Mouse (Mus musculus): ENCODE measurements around the gene Tmem107.

The Tmem107 gene

DNA sequence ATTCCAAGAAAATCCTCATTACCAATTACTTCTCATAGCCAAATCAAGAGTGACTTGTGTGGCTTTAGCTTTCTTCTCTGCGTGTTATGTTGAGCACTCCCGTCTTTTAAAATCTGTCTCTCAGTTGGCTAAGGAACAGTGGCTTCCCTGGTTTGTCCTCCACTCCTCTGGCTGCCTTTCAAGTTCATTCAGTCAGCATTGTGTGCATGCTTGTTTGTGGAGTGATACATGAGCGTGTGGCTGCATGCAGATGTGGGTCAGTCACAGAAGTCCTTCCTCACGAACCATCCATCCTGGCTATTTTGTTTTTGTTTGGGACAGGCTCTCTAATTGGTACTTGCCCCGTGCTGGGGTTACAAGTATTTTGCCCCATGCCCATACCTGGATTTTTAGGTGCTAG, 6.0 kb downstream of the Tmem107 start:
- DNase-seq: no peak

DNA sequence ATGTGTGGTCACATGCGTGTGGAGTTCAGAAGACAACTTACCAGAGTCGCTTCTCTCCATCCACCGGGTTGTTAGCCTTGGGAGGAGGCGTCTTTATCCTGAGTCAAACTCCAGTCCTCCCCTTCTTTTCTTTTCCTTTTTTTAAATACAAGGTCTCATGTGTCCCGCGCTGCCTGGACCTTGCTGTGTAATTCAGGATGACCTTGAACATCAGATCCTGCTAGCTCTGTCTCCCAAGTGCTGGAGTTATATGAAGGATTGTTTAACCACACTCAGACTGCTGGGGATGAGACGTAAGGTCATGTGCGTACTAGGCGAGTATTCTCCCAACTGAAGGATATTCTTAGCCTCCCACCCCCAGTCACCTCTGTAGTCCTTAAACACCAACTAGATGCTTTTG, 6.7 kb downstream of the Tmem107 start:
- no peak for DNase-seq

DNA sequence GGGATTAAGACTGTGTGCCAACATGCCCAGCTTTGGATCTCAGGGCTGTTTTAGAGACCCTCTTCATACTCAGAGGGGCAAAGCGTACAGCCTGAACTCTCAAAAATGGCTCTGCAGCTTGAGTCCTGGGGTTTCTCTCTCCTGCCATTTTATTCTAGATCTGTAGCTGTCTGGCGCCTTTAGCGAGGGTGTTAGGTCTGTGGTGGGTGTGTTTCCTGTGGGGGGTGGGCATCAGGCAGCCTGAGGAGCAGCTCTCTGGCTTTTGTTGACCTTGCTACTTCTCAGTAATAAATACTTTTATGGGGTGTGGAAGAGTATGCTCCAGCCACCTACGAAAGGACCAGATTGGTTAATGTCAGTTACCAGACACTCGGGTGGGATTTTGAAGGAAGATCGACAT, 7.4 kb downstream of the Tmem107 start:
- DNase-seq: no peak

DNA sequence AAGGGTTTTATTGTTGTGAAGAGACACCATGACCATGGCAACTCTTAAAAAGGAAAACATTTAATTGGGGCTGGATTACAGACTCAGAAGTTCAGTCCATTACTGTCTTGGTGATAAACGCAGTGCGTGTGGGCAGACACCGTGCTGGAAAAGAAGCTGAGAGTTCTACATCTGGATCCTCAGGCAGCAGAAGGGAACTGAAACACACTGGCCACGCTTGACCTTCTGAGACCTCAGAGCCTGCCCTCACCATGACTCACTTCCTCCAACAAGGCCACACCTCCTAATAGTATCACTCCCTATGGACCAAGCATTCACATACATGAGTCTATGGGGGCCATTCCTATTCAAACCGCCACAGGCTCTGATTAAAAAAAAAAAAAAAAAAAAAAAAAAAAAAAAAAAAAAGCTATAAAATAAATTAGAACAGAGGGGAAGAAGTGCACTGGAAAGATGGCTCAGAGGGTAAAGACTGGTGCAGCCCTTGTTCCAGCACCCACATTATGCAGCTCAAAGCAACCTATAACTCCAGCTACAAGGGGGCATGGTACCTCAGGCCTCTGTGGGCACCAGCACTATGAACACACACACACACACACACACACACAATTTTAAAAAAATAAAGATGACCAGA, 8.3 kb downstream of the Tmem107 start:
- DNase-seq: no peak

DNA sequence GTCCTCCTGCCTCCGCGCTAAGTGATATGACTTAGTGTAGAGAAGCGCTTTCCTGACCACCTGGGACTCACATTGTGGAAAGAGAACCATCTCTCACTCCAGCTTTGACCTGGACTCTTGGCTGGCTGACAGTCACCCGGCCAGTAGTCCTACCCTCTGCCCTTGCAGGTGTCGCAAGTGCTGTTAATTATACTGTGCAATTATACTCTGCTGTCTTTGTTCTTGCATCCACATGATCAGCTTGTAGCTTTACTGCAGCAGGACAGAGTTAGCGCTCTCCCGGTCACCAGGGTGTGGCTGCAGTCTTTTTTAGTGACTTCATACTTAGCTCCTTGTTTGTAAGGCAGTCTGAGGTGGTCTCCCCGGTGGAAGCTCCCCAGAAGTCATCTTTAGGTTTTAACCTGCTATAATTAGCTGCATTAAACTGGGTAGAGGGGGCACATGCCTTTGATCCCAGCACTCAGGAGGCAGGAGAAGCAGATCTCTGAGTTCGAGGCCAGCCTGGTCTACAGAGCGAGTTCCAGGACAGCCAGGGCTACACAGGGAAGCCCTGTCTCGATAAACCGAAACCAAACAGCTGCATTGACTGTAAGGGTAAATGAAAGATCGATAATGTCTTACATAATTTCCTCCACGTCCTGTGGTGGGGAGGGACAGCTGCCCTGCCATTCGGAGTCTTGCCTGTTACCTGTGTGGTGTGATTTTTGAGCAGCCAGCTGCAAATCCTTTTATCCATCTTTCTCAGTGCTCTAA, 9.7 kb downstream of the Tmem107 start:
- peak; percentile 8 for DNase-seq

DNA sequence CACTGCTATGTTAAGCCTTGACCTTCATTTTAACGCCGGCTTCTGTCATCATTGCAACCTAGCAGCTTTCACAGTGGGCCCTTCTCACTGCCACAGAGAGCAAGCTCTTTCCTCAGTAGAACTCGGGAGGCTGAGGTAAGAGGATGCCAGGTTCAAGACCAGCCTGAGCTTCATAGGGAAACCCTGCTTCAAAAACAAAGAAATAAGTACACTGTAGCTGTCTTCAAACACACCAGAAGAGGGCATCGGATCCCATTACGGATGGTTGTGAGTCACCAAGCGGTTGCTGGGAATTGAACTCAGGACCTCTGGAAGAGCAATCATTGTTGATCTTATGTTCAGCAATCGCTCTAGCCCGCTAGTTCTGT, 10.2 kb downstream of the Tmem107 start:
- no peak for DNase-seq

DNA sequence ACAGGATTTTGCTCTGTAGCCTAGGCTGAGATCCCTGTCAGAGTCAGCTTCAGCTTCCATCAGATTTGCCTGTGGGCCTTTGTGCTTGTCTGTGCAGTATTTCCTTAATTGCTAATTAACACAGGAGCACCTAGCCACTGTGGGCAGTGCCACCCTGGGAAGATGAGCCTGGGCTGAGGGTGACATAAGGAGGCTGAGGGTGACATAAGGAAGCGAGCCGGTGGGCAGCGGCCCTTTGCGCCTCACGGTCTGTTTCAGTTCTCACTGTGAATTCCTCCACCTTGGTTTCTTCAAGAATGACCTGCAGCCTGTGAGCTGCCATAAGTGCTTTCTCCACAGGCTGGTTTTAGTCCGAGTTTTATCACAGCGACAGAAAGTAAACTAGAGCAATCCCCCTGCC, 11.0 kb downstream of the Tmem107 start:
- DNase-seq: no peak

DNA sequence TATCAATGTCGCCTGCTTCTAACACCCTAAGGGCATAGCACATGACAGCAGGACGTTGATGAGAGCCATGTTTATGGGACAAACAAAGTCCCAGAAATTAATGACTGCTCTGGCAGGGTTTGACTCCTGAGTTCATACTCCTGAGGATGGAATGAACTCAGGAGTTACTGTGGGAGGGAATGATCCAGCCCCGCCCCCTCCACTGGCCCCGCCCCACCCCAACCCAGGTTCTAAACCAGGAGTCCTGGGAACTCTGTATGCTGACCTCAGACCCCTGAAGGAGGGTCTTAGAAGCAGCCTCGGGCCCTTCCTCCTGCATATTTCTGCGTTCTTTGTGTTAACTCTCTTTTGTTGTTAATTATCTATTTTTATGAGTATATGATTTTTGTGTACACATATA, 15.0 kb downstream of the Tmem107 start:
- no peak for DNase-seq

DNA sequence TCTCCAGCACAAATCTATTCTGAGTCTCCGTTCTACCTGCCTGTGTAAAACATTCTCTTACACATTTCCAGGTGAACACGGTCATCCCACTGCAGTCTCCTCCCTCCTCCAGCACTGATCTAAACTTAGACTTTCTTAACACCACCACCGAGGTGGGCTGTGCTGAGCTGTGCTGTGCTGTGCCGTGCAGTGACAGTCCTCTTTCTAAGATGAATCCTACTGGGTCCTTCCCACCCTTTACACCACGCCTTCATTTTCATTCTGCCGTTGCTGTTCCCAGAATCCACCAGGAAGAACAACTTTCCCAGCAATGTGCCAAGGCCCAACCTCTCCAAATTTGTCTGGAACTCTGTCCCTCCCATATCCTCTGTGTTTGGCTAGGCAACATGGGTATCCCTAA, 15.8 kb downstream of the Tmem107 start:
- no peak for DNase-seq

DNA sequence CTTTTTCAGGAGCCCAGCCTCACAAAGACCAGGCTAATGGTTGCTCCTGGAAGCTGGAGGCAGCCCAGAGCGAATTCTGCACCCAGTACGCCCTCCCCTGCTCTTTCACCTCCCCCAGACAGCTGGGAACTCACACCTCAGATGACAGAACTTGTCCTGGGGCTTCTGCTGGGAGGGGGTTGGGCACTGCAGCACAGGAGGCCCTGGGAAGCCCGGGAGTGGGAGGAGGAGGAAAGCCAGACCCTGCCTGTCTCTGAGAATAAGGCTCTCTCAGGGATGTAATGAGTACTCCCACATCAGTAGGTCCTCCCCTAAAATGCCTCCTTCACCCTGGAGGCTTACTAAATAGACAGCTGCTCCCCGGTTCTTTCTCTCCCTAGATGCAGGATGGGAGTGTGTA, 16.5 kb downstream of the Tmem107 start:
- peak; percentile 63 for DNase-seq

DNA sequence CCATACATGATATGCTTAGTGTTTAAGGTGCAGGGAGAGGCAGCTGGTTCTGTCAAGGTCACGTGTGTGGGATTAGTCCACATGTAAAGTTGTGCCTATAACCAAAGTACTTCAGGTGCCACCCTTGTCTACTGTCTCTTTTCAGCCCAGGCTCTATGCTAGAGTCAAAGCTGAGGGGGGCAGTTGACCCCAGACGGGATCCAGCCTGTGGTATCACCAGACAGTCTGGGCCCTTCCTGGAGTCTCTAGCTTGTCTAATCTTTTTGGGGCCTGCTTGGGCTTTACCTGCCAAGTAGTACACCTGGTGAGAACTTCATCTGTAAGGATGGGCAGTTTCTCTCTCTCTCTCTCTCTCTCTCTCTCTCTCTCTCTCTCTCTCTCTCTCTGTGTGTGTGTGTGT, 17.0 kb downstream of the Tmem107 start:
- DNase-seq: no peak

DNA sequence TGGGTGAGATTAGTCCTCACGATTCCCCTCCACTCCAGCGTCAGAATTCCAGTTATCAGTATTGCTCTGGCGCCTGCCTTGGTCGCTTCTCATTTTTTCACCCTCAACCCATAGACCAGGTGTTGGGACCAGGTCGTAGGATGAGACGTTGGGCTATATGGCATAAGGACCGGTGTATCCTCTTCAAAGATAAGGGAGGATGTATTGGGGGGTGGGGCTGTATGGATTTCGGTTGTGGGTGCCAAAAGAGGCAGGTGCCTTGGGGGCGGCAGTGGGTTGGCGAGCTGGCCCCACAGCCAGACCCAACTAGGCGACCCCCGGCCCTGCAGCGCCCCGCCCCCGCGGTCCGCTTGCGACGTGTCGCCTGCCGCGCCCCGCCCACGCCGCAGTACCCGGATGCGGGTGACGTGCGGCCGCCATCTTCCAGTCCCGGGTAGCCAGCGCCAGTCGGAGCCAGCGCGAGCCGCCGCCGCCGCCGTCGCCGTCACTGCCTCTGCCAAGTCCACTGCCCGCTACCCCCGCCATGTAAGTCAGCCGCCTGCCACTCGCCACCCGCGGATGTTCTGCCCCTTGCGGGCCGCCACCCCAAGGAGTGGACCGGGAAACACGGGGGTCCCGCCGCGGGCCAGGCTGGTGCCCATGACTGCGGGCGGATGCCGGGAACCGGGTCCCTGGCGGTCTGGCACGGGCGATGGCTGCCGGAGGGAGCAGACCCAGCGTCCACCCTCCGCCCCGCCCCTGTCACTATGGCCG, 17.7 kb downstream of the Tmem107 start, which contains the start of gene Vamp2:
TSS of gene Vamp2 (plus strand) at position 388 of the 753 bp plus-strand sequence.
- DNase-seq: peak; percentile 95

DNA sequence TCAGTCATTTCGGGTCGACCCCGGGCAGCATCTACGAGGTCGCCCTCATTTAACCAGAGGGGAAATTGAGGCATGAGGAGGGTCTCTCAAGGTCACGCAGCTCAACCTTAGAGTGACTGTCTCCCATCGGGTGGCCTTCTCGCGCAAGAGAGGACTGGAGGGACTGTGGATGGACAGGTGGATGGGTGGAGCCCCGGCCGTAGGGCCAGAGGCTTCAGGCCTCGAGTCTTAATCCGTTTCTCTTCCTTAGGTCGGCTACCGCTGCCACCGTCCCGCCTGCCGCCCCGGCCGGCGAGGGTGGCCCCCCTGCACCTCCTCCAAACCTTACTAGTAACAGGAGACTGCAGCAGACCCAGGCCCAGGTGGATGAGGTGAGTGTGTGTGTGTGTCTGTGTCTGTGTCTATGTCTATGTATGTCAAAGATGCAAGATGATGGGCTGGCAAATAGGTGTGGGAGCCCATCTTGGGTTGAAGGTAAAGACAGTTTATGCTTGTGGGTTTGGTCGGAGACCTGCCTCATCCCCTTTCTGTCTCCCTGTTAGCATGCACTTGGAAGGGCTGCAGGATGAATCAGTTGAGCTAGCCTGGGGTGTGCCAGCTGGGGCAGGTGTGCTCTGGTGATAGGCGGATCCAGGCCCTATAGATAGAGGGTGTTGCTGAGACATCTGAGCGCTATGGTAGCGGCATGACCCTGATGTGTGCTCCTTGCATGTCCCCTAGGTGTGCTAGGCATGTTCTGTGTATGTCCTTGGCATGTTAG, 18.4 kb downstream of the Tmem107 start:
- peak; percentile 74 for DNase-seq

DNA sequence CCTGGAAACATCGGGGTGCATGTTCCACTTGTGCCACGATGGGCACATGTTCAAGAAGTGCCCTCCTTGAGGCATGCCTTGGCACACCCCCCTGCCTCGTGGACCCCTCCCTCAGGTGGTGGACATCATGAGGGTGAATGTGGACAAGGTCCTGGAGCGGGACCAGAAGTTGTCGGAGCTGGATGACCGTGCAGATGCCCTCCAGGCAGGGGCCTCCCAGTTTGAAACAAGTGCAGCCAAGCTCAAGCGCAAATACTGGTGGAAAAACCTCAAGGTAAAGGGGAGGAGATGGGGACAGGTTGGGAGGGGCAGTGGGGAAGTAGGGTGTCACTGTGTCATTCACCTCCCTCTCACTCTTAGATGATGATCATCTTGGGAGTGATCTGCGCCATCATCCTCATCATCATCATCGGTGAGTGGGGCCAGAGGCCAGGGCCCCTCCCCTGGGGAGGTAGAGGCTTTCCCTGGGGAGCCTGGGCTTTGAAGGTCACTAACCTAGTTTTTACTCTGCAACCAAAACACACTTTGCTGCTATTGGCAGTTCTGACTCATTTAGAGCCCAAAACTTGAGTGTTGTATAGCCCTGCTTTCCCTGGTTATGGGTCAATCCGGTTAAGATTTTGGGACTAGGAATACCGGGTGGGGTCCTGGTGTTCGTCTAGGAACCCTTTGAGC, 19.1 kb downstream of the Tmem107 start:
- DNase-seq: peak; percentile 80

DNA sequence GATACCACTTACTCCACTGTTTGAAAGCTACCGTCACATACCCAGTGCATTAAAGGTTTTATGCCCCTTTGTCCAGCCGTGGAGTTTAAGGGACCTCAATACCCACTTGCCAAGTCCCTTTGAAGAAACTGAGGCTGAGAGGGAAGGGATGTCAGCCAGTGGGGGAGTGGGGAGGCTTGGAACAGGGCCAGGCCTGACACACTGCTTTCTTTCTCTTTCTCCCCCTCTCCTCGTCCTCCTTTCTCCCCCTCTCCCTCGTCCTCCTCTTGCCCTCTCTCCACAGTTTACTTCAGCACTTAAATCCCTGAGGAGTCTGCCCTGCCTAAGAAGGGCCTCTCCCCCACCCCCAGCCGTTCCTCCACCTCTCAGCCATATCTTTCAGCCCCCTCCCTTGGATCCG, 19.8 kb downstream of the Tmem107 start:
- DNase-seq: peak; percentile 56

DNA sequence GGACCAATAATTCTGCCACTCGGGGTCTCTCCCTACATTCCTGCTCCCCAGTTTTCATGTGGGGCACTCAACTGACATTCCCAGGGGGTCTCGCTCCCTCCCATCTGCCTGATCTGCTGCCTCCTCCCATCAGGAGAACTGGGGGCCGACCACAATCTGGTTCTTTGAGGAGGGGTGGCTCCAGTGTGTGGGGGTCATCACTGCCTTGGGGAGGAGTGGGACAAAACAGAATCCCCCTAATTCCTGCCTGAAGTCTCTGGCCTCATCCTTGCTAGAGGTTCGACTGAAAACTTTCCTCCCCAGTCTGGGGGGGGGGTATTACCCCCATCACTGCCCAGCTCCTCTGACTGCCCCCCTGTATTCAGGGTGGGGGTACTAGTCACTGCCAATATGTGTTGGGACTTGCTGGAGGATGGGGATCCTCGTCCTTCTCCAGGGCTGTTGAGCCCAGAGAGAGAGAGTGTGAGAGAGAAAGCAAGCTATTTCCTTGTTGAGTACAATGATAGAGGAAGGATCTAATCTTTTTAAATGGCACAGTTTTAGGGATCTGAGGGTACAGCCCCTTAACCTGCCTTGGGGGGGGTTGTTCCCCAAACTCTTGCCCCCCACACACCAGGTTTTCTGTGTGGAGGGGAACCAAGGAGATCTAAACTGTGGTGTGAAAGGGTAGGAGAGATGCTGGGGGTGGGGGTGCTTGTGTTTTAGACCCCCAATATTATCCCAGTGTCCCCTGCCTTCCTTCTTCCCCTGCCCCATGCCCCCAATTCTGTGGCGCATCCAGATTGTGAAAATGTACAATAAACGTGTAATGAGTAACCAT, 21.2 kb downstream of the Tmem107 start:
- DNase-seq: peak; percentile 69

DNA sequence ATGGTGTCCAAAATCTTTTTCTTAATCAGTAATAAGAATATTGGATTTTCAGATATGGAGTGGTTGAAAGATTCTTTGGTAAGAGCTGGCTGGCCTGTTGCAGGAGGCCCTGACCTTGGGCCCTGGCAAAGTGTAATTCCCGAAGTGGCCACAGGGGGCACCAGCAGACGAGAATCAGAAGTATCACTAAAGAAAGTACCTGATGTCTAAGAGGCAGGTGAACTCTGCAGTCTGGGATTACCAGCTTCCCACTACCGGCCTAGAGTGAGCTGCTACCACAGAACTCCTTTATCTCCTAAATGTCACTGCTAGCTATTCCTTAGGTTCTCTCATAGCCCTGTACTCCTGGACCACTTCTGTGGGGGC, 21.8 kb downstream of the Tmem107 start:
- DNase-seq: peak; percentile 85

DNA sequence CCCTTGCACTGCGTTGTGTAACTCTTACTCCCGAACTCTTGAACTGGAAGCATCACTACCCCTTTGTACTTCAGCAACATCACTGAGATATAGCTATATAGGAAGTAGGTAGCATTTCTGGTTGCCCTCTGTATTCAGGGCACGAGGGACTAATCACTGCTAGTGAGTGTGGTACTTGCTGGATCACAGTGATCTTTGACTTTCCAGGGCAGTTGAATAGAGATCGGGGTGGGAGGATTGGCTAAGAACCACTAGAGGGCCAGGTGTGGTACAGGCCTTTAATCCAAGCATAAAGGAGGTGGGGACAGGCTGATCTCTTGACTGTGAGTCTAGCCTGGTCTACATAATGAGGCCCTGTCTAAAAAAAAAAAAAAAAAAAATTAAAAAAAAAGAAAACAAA, 22.3 kb downstream of the Tmem107 start:
- DNase-seq: peak; percentile 46

DNA sequence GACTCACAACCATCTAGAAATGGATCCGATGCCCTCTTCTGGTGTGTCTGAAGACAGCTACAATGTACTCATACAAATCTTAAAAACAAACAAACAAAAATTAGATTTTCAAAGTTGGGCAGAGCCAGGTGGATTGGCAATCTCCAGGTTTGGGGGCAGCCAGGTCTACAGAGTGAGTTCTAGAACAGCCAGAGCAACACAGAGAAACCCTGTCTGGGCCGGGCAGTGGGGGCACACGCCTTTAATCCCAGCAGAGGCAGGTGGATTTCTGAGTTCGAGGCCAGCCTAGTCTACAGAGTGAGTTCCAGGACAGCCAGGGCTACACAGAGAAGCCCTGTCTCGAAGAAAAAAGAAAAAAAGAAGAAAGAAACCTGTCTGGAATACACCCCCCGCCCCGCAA, 23.2 kb downstream of the Tmem107 start:
- DNase-seq: peak; percentile 61

DNA sequence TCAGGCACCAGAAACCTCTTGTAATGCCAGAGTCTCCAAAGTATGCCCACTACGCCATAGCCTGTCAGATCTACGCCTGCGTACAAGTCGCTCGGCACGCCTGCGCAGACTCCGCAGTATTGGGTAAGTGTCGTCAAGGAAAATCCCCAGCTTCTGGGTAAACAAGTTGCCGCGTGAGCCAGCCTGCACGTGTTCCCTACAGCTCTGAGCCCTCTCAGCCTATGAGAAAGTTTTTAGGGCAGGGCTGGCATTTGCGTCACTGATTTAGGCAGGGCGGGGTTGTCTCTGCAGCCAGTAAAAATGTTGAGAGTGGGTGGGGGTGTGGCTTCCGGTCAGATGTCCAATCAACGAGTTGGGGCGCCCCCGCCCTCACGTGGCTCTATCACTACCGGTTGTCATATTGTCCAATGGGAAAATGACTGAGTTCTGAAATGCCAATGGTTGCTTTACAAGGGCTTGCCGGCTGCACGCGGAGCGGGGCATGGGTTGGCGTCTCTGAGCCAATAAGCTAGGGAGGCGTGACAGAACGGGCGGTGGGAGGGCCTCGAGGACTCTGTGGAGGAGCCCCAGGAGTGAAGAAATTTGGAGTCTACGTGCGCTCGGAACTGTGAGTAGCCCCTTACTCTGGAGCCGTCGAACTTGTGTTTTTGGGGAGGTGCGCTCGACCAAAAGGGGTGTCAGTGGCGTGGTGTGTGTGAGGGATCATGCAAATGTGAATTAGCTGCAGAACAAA, 24.3 kb downstream of the Tmem107 start, which contains the start of gene Per1:
TSS of gene Per1 (plus strand) at position 521 of the 733 bp plus-strand sequence.
- DNase-seq: peak; percentile 100

Measured in cerebellum, adult 11-12 months (tissue).